Mouse (Mus musculus) MEL (cell line): Measurements from ENCODE around the gene Amer2. TPM values are rescaled to one million over a fixed set of nuclear protein-coding genes. Genes with fewer than 3 reads are reported as not detected.

Source experiments
- DNase-seq: peaks from one replicate; pipeline ENCODE4 v3.0.0; 2011; ENCODE audit warnings: low read depth, low spot score
- H3K27ac ChIP-seq: 2 replicates; pipeline ENCODE4 v1.5.1; 2012; ENCODE audit warnings: low read depth, mild to moderate bottlenecking, control low read depth, low read length, moderate library complexity; ENCODE audit not compliant: control insufficient read depth
- H3K27me3 ChIP-seq, 2 experiments: fragments of 150-350 bp in 1 of 2; sonication (generic) in 1 of 2; 2 replicates each; pipeline ENCODE4 v1.6.1; 2012; ENCODE audit warnings: low read length in 2 of 2, mild to moderate bottlenecking in 2 of 2, improper control_type of control experiment in 1 of 2, moderate library complexity in 1 of 2; ENCODE audit not compliant: insufficient read depth in 2 of 2, control insufficient read depth in 1 of 2
- H3K36me3 ChIP-seq, 2 experiments: 2 replicates each; pipeline ENCODE4 v1.6.1; 2012 to 2014; ENCODE audit warnings: low read length in 2 of 2, improper control_type of control experiment in 1 of 2, inconsistent platforms in 1 of 2, mild to moderate bottlenecking in 1 of 2; ENCODE audit not compliant: insufficient read depth in 2 of 2, control insufficient read depth in 1 of 2
- H3K4me1 ChIP-seq, 2 experiments: fragments of 150-350 bp in 1 of 2; sonication (generic) in 1 of 2; 2 replicates each; pipeline ENCODE4 v1.6.1; 2012; ENCODE audit warnings: low read length in 2 of 2, improper control_type of control experiment in 1 of 2, mild to moderate bottlenecking in 1 of 2; ENCODE audit not compliant: insufficient read depth in 2 of 2, control insufficient read depth in 1 of 2
- H3K4me3 ChIP-seq, 2 experiments: fragments of 150-350 bp in 1 of 2; sonication (generic) in 1 of 2; 2 replicates each; pipeline ENCODE4 v1.5.1; 2012; ENCODE audit warnings: low read depth in 2 of 2, low read length in 2 of 2, mild to moderate bottlenecking in 2 of 2, moderate library complexity in 2 of 2, control low read depth in 1 of 2, improper control_type of control experiment in 1 of 2; ENCODE audit not compliant: control insufficient read depth in 1 of 2, insufficient read depth in 1 of 2
- H3K79me2 ChIP-seq: 2 replicates; pipeline ENCODE4 v1.6.1; 2012; ENCODE audit warnings: mild to moderate bottlenecking, low read length, moderate library complexity; ENCODE audit not compliant: control insufficient read depth, poor library complexity, insufficient read depth
- H3K9ac ChIP-seq: 2 replicates; pipeline ENCODE4 v1.6.1; 2012; ENCODE audit warnings: low read depth, mild to moderate bottlenecking, control low read depth, low read length, moderate library complexity; ENCODE audit not compliant: control insufficient read depth, poor library complexity, severe bottlenecking
- H3K9me3 ChIP-seq: fragments of 150-350 bp; sonication (generic); replicated peaks from 2 replicates; pipeline ENCODE4 v1.6.1; 2012; ENCODE audit warnings: mild to moderate bottlenecking, low read length, improper control_type of control experiment, moderate library complexity; ENCODE audit not compliant: insufficient read depth
- BHLHE40 ChIP-seq: IDR thresholded peaks from 2 replicates; pipeline ENCODE4 v1.6.1; 2012; ENCODE audit warnings: low read depth, mild to moderate bottlenecking, inconsistent platforms, low read length, improper control_type of control experiment, borderline replicate concordance
- CHD2 ChIP-seq: IDR thresholded peaks from 2 replicates; pipeline ENCODE4 v1.6.1; 2011; ENCODE audit warnings: low read length, improper control_type of control experiment
- ELF1 ChIP-seq: IDR thresholded peaks from 2 replicates; pipeline ENCODE4 v1.6.1; 2014; ENCODE audit warnings: low read depth, mild to moderate bottlenecking, inconsistent platforms, low read length, improper control_type of control experiment, moderate library complexity
- EP300 ChIP-seq, 2 experiments: IDR thresholded peaks; 2 replicates each; pipeline ENCODE4 v1.6.1; 2011; ENCODE audit warnings: improper control_type of control experiment in 2 of 2, low read length in 2 of 2, low read depth in 1 of 2, mild to moderate bottlenecking in 1 of 2
- GABPA ChIP-seq: IDR thresholded peaks from 2 replicates; pipeline ENCODE4 v1.6.1; 2012; ENCODE audit warnings: low read depth, mild to moderate bottlenecking, inconsistent platforms, low read length, improper control_type of control experiment, moderate library complexity
- JUND ChIP-seq: IDR thresholded peaks from 2 replicates; pipeline ENCODE4 v1.6.1; 2011; ENCODE audit warnings: low read depth, mild to moderate bottlenecking, improper control_type of control experiment, low read length
- MAX ChIP-seq: IDR thresholded peaks from 2 replicates; pipeline ENCODE4 v1.6.1; 2011; ENCODE audit warnings: low read length, improper control_type of control experiment
- MXI1 ChIP-seq: IDR thresholded peaks from 2 replicates; pipeline ENCODE4 v1.6.1; 2011; ENCODE audit warnings: mild to moderate bottlenecking, low read depth, low read length, improper control_type of control experiment
- NELFE ChIP-seq: IDR thresholded peaks from 2 replicates; pipeline ENCODE4 v1.6.1; 2011; ENCODE audit warnings: low read depth, low read length, improper control_type of control experiment
- NRF1 ChIP-seq: IDR thresholded peaks from 2 replicates; pipeline ENCODE4 v1.6.1; 2014; ENCODE audit warnings: low read depth, mild to moderate bottlenecking, inconsistent platforms, low read length, improper control_type of control experiment, moderate library complexity; ENCODE audit not compliant: poor library complexity, insufficient read depth, severe bottlenecking
- POLR2A ChIP-seq, 2 experiments: IDR thresholded peaks; 2 replicates each; pipeline ENCODE4 v1.6.1; 2011 to 2012; ENCODE audit warnings: low read length in 2 of 2, mild to moderate bottlenecking in 2 of 2, control low read depth in 1 of 2, improper control_type of control experiment in 1 of 2, low read depth in 1 of 2, moderate library complexity in 1 of 2; ENCODE audit not compliant: control insufficient read depth in 1 of 2, insufficient read depth in 1 of 2, poor library complexity in 1 of 2
- POLR2AphosphoS2 ChIP-seq: IDR thresholded peaks from 2 replicates; pipeline ENCODE4 v1.6.1; 2011; ENCODE audit warnings: low read length, improper control_type of control experiment
- POLR2AphosphoS5 ChIP-seq: IDR thresholded peaks from 2 replicates; pipeline ENCODE4 v1.6.1; 2012; ENCODE audit warnings: low read depth, borderline replicate concordance, mild to moderate bottlenecking, inconsistent platforms, low read length, moderate library complexity, mixed read lengths
- SIN3A ChIP-seq: IDR thresholded peaks from 2 replicates; pipeline ENCODE4 v1.6.1; 2012; ENCODE audit warnings: low read length, improper control_type of control experiment, inconsistent platforms
- SMC3 ChIP-seq: IDR thresholded peaks from 2 replicates; pipeline ENCODE4 v1.6.1; 2011; ENCODE audit warnings: low read depth, low read length, improper control_type of control experiment
- TAL1 ChIP-seq: IDR thresholded peaks from 2 replicates; pipeline ENCODE4 v1.6.1; 2012; ENCODE audit warnings: mild to moderate bottlenecking, inconsistent platforms, low read length, moderate library complexity, mixed read lengths
- TCF12 ChIP-seq: IDR thresholded peaks from 2 replicates; pipeline ENCODE4 v1.6.1; 2014; ENCODE audit warnings: low read depth, mild to moderate bottlenecking, inconsistent platforms, low read length, improper control_type of control experiment, moderate library complexity
- UBTF ChIP-seq: IDR thresholded peaks from 2 replicates; pipeline ENCODE4 v1.6.1; 2012; ENCODE audit warnings: low read depth, mild to moderate bottlenecking, inconsistent platforms, low read length, improper control_type of control experiment, moderate library complexity, borderline replicate concordance; ENCODE audit not compliant: insufficient read depth
- USF1 ChIP-seq: IDR thresholded peaks from 2 replicates; pipeline ENCODE4 v1.6.1; 2014; ENCODE audit warnings: low read depth, mild to moderate bottlenecking, inconsistent platforms, low read length, improper control_type of control experiment, moderate library complexity
- ZNF384 ChIP-seq: IDR thresholded peaks from 2 replicates; pipeline ENCODE4 v1.6.1; 2012; ENCODE audit warnings: low read depth, mild to moderate bottlenecking, inconsistent platforms, low read length, improper control_type of control experiment
- polyA plus RNA-seq, 2 experiments: library from polyadenylated mRNA; stranded (reverse) in 1 of 2; unstranded in 1 of 2; fragments of >175 nt in 1 of 2; fragments of >200 nt in 1 of 2; gene quantifications; 2 replicates each; pipeline versions ENCODE4 v1.2.1 to v1.2.4; 2012; ENCODE audit warnings: low replicate concordance in 2 of 2, low read depth in 1 of 2; ENCODE audit not compliant: insufficient read length in 2 of 2, insufficient read depth in 1 of 2, missing spikeins in 1 of 2
- total RNA-seq: library from RNA; depleted of rRNA; stranded (reverse); fragments of 300-350 nt; gene quantifications from 2 replicates; pipeline ENCODE4 v1.2.3, GENCODE M21; 2012

The Amer2 gene
- total and polyA plus RNA-seq, 3 experiments = 0.01 TPM; not detected in 2

DNA sequence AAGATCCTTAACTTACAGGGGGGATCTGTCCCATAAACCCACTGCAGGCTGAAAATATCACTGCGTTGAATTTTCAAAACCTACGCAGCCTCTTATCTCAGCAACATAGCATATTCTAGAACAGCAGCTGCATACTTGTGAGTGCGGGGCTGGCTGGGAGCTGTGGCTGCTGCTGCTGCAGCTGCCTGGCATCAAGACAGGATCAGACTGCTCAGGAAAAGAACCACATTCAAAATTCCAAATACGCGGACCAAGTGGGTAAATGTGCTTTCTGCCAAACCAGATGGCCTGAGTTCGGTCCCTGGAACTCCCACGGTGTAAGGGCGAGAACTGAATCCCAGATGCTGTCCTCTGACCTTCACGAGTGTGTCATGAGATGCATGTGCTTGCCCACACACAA is 34.3 kb downstream of the Amer2 start:
- H3K79me2 ChIP-seq = no peaks in the 10 kb centered on the region
- H3K4me1 ChIP-seq = no peaks in the 10 kb centered on the region
- H3K9me3 ChIP-seq = no peaks in the 10 kb centered on the region
- H3K27me3 ChIP-seq = 0 out of 4 replicates have a peak, but pooled peaks cover 0 to 1% of the 10 kb centered on the region in 2 experiments
- H3K36me3 ChIP-seq = no peaks in the 10 kb centered on the region
- no peak for DNase-seq
- no peak overlapping the region for H3K27ac ChIP-seq
- H3K4me3 ChIP-seq = no peak overlapping the region
- H3K9ac ChIP-seq = no peak overlapping the region
- TF ChIP-seq UBTF (no peak), NELFE (no peak), ELF1 (no peak), BHLHE40 (no peak), GABPA (no peak), MAX (no peak), CHD2 (no peak), TCF12 (no peak), TAL1 (no peak), NRF1 (no peak), SIN3A (no peak), POLR2A (IDR thresholded peaks at IDR 0.05; ENCODE audit: control insufficient read depth in 1 of 2, insufficient read depth in 1 of 2, low read depth in 1 of 2, low read length in 2 of 2, poor library complexity in 1 of 2) (no peak), USF1 (no peak), POLR2AphosphoS2 (no peak), EP300 (IDR thresholded peaks at IDR 0.05; ENCODE audit: low read depth in 1 of 2, low read length in 2 of 2) (no peak), MXI1 (no peak), SMC3 (no peak), POLR2AphosphoS5 (no peak), JUND (no peak)
- TF ChIP-seq, all 39 proteins: peak for 0

GRCm38 (mm10) chr14:60409702-60410491 is 36.8 kb downstream of the Amer2 start:
- Histone ChIP-seq H3K36me3 (no peaks in the 10 kb centered on the region), H3K79me2 (no peaks in the 10 kb centered on the region), H3K27me3 (0 out of 4 replicates have a peak, but pooled peaks cover 0 to 1% of the 10 kb centered on the region in 2 experiments), H3K4me1 (no peaks in the 10 kb centered on the region), H3K9me3 (no peaks in the 10 kb centered on the region), H3K9ac (no peak overlapping the region), H3K27ac (no peak overlapping the region), H3K4me3 (no peak overlapping the region)
- DNase-seq = no peak
- TF ChIP-seq ZNF384 (no peak), MAX (no peak), POLR2A (IDR thresholded peaks at IDR 0.05; ENCODE audit: control insufficient read depth in 1 of 2, insufficient read depth in 1 of 2, low read depth in 1 of 2, low read length in 2 of 2, poor library complexity in 1 of 2) (no peak), JUND (no peak)
